Mouse (Mus musculus) intestine, postnatal 0 days (tissue): ENCODE measurements at regions not wholly inside any gene's neighbourhood (a gene's known extent, or its start where the extent isn't known, plus 50 kb on each side); places are given as distances from the start of the nearest gene placed in this dataset.
A peak's percentile ranks its signal among the peaks of the same experiment; 100 is the strongest.

ENCODE experiments used
- ATAC-seq: fragments of 200-750 bp; cut with Nextera tagmentation; 2 replicates; pipeline ENCODE4 v1.8.0; 2017; ENCODE audit warnings: mild to moderate bottlenecking, moderate TSS enrichment, moderate library complexity
- H3K27ac ChIP-seq: fragments of 300-500 bp; sonication (generic); 2 replicates; pipeline ENCODE4 v1.5.1; 2014; ENCODE audit warnings: mild to moderate bottlenecking, low read depth, low read length, moderate library complexity
- H3K27me3 ChIP-seq: fragments of 300-500 bp; sonication (generic); replicated peaks from 2 replicates; pipeline ENCODE4 v1.6.1; 2014; ENCODE audit warnings: low read length, mixed read lengths; ENCODE audit not compliant: control insufficient read depth, insufficient read depth
- H3K36me3 ChIP-seq: fragments of 300-500 bp; sonication (generic); 2 replicates; pipeline ENCODE4 v1.6.1; 2014; ENCODE audit warnings: mild to moderate bottlenecking, moderate library complexity; ENCODE audit not compliant: control insufficient read depth, insufficient read depth
- H3K4me1 ChIP-seq: fragments of 300-500 bp; sonication (generic); replicated peaks from 2 replicates; pipeline ENCODE4 v1.6.1; 2014; ENCODE audit warnings: antibody characterized with exemption, low read length, mixed read lengths; ENCODE audit not compliant: control insufficient read depth, insufficient read depth
- H3K4me2 ChIP-seq: fragments of 300-500 bp; sonication (generic); replicated peaks from 2 replicates; pipeline ENCODE4 v1.6.1; 2014; ENCODE audit warnings: low read depth, mild to moderate bottlenecking, moderate library complexity
- H3K4me3 ChIP-seq: fragments of 300-500 bp; sonication (generic); 2 replicates; pipeline ENCODE4 v1.5.1; 2014; ENCODE audit warnings: low read depth, low read length
- H3K9ac ChIP-seq: fragments of 300-500 bp; sonication (generic); 2 replicates; pipeline ENCODE4 v1.6.1; 2014; ENCODE audit warnings: mild to moderate bottlenecking, low read depth, low read length
- H3K9me3 ChIP-seq: fragments of 300-500 bp; sonication (generic); 2 replicates; pipeline ENCODE4 v1.6.1; 2016; ENCODE audit warnings: mixed run types; ENCODE audit not compliant: control insufficient read depth
- CTCF ChIP-seq: sonication (generic); IDR thresholded peaks from 2 replicates; pipeline ENCODE4 v1.5.1; 2016; ENCODE audit warnings: low read depth, mild to moderate bottlenecking, control low read depth, antibody characterized with exemption, moderate library complexity
- WGBS: fragments of 180-500 bp; shearing (Covaris S2); extraction: QIAGEN DNeasy Blood & Tissue Kit; methylation state at CpG from one replicate; pipeline ENCODE4 v1.1.7; 2014; 5-methylcytosine and 5-hydroxymethylcytosine counted together

DNA sequence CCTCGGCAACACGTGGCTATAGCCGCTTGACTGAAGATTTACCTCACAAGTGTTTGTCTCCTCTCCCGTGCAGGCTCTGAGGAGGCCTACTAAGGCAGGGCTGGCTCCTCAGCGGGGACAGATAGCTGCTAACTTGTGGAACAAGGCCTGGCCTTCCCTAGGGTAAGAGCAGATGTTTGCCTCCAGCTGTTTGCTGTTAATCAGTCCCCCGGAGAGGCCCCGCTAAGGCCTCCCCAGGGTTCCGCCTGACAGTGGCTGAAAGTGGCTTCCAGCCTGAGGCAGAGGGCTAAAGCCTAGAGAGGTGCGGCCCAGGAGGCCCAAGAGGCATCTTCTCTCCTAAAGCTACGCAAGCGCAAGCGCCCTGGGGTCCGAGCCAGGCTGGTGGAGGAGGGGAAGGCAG is 52.1 kb upstream of the Dlx4 start:
- Histone ChIP-seq H3K9ac (no peak overlapping the region), H3K27ac (no peak overlapping the region), H3K27me3 (peaks cover 25% of the 10 kb centered on the region), H3K9me3 (no peaks in the 10 kb centered on the region), H3K4me3 (no peak overlapping the region), H3K4me1 (no peaks in the 10 kb centered on the region), H3K4me2 (no peak overlapping the region), H3K36me3 (no peaks in the 10 kb centered on the region)
- 49% methylated on average over 13 of the region's 13 CpGs for WGBS
- TF ChIP-seq CTCF = no peak
- no peak for ATAC-seq

DNA sequence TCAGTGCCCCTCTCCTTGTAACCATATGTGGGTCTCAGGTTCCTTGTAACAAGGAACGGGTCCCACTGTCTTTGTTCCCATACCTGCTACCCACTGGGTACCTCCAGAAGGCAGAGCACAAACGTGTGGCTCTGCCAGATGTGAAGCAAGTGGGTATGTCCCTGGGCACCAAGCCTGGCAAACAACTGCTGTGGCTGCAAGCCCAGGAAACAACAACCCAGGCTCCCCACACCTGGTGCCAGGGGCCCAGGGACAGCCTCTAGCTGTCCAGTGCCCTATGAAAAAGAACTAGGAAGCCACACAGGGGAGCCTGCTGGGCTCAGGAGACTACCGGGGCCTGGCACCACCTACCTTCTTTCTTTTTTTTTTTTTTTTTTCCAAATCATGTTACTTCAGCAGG is 54.9 kb upstream of the Dlx4 start:
- Histone ChIP-seq H3K4me3 (no peak overlapping the region), H3K27me3 (peaks cover 29% of the 10 kb centered on the region), H3K4me2 (no peak overlapping the region), H3K27ac (no peak overlapping the region), H3K4me1 (no peaks in the 10 kb centered on the region), H3K9me3 (no peaks in the 10 kb centered on the region), H3K9ac (no peak overlapping the region), H3K36me3 (no peaks in the 10 kb centered on the region)
- WGBS = 74% methylated on average over 3 of the region's 3 CpGs
- ATAC-seq = no peak
- TF ChIP-seq CTCF = no peak

DNA sequence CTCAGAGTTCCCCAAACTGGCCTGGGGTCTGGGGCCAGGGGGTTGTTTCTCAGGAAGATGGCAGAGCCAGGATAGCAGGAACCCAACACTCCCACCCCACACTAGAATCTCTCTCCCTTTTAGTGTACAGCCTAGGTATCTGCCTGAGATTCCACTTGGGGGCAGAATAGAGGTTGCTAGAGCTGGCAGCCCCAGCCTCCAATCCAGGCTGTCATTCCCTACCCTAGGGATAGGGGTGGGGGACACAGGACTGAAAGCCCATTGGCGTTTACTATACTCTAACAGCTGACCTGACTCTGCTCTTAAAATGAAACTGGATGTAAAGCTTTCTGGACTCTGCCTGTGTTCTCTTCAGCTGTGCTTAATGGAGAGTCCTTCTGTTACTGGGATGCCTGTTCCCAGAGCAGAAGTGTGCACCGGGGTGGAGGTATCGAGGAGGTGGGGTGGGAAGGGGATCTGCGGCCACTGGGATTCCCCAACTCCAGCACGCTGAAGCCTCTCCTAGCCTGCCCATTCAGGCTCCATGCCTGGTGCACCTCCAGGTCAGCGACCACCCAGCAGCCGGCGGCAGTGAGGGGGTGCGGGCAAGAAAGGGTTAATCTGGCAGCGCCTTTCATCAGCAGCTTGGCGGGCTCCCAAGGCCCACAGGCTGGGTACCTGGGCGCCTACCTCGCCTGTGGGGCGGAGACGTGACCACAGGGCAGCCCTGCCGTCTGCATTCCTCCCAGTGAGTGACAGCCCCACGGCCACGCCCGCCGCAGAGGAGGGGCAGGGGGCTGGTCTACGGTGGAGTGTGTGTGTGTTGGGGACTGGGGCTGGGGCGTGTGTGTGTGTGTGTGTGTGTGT is 50.9 kb upstream of the Tac4 start:
- Histone ChIP-seq H3K4me2 (peak overlapping the region; percentile 54), H3K9ac (0 out of 2 replicates have a peak overlapping the region, but pooled peaks have one; percentile 1), H3K4me3 (0 out of 2 replicates have a peak overlapping the region, but pooled peaks have one; percentile 13), H3K36me3 (no peaks in the 10 kb centered on the region), H3K27me3 (no peaks in the 10 kb centered on the region), H3K4me1 (no peaks in the 10 kb centered on the region), H3K27ac (no peak overlapping the region), H3K9me3 (no peaks in the 10 kb centered on the region)
- 5% methylated on average over 22 of the region's 22 CpGs for WGBS
- ATAC-seq = peak; percentile 64
- peak; percentile 29; the same call in 1 of the 2 replicates for TF ChIP-seq CTCF

DNA sequence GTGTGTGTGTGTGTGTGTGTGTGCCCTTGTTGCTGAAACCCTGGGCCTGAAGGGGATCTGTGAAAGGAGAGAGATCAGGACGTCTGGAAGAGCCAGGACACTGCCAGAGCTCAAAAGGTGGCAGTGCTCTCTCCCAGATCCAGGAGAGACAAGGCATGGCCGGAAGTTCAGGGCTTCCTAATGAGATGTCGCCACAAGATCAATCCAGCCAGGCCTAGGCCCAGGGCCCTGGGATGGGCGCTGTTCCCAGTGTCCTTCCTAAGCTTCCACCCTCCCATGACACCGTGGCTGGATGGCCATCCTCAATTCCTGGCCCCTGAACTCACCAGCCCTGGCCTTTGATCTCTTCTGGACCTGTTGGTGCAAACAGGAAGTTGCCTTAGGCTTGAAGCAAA is 50.3 kb upstream of the Tac4 start:
- 36% methylated on average over 5 of the region's 5 CpGs for WGBS
- no peaks in the 10 kb centered on the region for H3K4me1 ChIP-seq

More for the DNA sequence above, 50.3 kb upstream of the Tac4 start:
- ATAC-seq = 0 out of 2 replicates have a peak, but pooled peaks have one; percentile 20
- Histone ChIP-seq H3K4me3 (no peak overlapping the region), H3K9me3 (no peaks in the 10 kb centered on the region), H3K27me3 (0 out of 2 replicates have a peak, but pooled peaks cover 4% of the 10 kb centered on the region), H3K27ac (no peak overlapping the region), H3K9ac (no peak overlapping the region), H3K36me3 (no peaks in the 10 kb centered on the region), H3K4me2 (peak overlapping the region; percentile 54)
- no peak for TF ChIP-seq CTCF
